Mouse (Mus musculus): ENCODE data around the gene Dnhd1. TPM values are rescaled to one million over a fixed set of nuclear protein-coding genes. Genes with fewer than 3 reads are reported as not detected.

The Dnhd1 gene
- polyA plus RNA-seq, 1 experiment from 2014 or later, result 0.51 TPM

- no peak for ATAC-seq (ENCODE audit: insufficient number of reproducible peaks, insufficient read depth, low FRiP score, low read depth)
- 91% methylated on average over 3 of the region's 3 CpGs for WGBS
- Histone ChIP-seq H3K4me2 (ENCODE audit: low read length) (no peak overlapping the region), H3K27me3 (ENCODE audit: control insufficient read depth, insufficient read depth, low read length) (no peaks in the 10 kb centered on the region), H3K4me1 (ENCODE audit: control insufficient read depth in 2 of 2, insufficient read depth in 2 of 2, low read length in 2 of 2) (peaks cover 5 to 17% of the 10 kb centered on the region in 2 experiments; a peak in 3 of 4 replicates), H3K4me3 (ENCODE audit: control insufficient read depth in 1 of 2, insufficient read depth in 1 of 2, low read depth in 1 of 2, low read length in 2 of 2) (no peak overlapping the region), H3K27ac (replicated peaks in 1 of 2; ENCODE audit: control insufficient read depth in 1 of 2, insufficient read depth in 1 of 2, low read depth in 2 of 2, low read length in 2 of 2) (no peak overlapping the region), H3K9me3 (ENCODE audit: control insufficient read depth, low read length) (no peaks in the 10 kb centered on the region), H3K36me3 (ENCODE audit: control insufficient read depth, insufficient read depth, low read length) (peaks cover 41% of the 10 kb centered on the region), H3K9ac (ENCODE audit: low read length) (no peak overlapping the region)
Observed at GRCm38 (mm10) chr7:105769959-105770358, 119.3 kb downstream of the Dnhd1 start.

Other genes with a start within 250 kb of the Dnhd1 start
- gene Cnga4, start 246.3 kb upstream of the Dnhd1 start, polyA plus RNA-seq (2014; fragmentation: Nextera tagmentation; extraction: Ambion mirVana), result not detected in 2 replicates
- gene Cckbr, start 225.1 kb upstream of the Dnhd1 start, polyA plus RNA-seq (2014; fragmentation: Nextera tagmentation; extraction: Ambion mirVana), result not detected in 2 replicates
- gene Cavin3, start 168.5 kb upstream of the Dnhd1 start, polyA plus RNA-seq (2014; fragmentation: Nextera tagmentation; extraction: Ambion mirVana), result 93.8 and 99.0 TPM in 2 replicates
- 60.1 and 64.2 TPM in 2 replicates for gene Smpd1, start 96.5 kb upstream of the Dnhd1 start, polyA plus RNA-seq (2014; fragmentation: Nextera tagmentation; extraction: Ambion mirVana)
- 37.3 and 39.6 TPM in 2 replicates for gene Apbb1, start 69.2 kb upstream of the Dnhd1 start, polyA plus RNA-seq (2014; fragmentation: Nextera tagmentation; extraction: Ambion mirVana)
- 0.26 TPM in 1 of 2 replicates, not detected in the other for gene Hpx, start 50.7 kb upstream of the Dnhd1 start, polyA plus RNA-seq (2014; fragmentation: Nextera tagmentation; extraction: Ambion mirVana)
- gene Trim3, start 17.3 kb upstream of the Dnhd1 start, polyA plus RNA-seq (2014; fragmentation: Nextera tagmentation; extraction: Ambion mirVana), result 22.4 and 26.3 TPM in 2 replicates
- 169 and 182 TPM in 2 replicates for gene Timm10b, start 10.8 kb upstream of the Dnhd1 start, polyA plus RNA-seq (2014; fragmentation: Nextera tagmentation; extraction: Ambion mirVana)
- gene Arfip2, start 10.4 kb upstream of the Dnhd1 start, polyA plus RNA-seq (2014; fragmentation: Nextera tagmentation; extraction: Ambion mirVana), result 49.5 and 51.2 TPM in 2 replicates
- gene Gm45799, start 10.3 kb upstream of the Dnhd1 start, polyA plus RNA-seq (2014; fragmentation: Nextera tagmentation; extraction: Ambion mirVana), result 44.9 and 50.4 TPM in 2 replicates
- 401 and 404 TPM in 2 replicates for gene Ilk, start 85.8 kb downstream of the Dnhd1 start, polyA plus RNA-seq (2014; fragmentation: Nextera tagmentation; extraction: Ambion mirVana)
- 19.6 and 22.4 TPM in 2 replicates for gene Rrp8, start 86.6 kb downstream of the Dnhd1 start, polyA plus RNA-seq (2014; fragmentation: Nextera tagmentation; extraction: Ambion mirVana)
- 135 and 159 TPM in 2 replicates for gene Taf10, start 93.5 kb downstream of the Dnhd1 start, polyA plus RNA-seq (2014; fragmentation: Nextera tagmentation; extraction: Ambion mirVana)
- gene Tpp1, start 101.4 kb downstream of the Dnhd1 start, polyA plus RNA-seq (2014; fragmentation: Nextera tagmentation; extraction: Ambion mirVana), result 89.2 and 104 TPM in 2 replicates
- 7.7 and 8.3 TPM in 2 replicates for gene Dchs1, start 136.8 kb downstream of the Dnhd1 start, polyA plus RNA-seq (2014; fragmentation: Nextera tagmentation; extraction: Ambion mirVana)
- 206 and 233 TPM in 2 replicates for gene Mrpl17, start 160.3 kb downstream of the Dnhd1 start, polyA plus RNA-seq (2014; fragmentation: Nextera tagmentation; extraction: Ambion mirVana)

Measured in heart, embryonic 14.5 days (tissue).